Mouse (Mus musculus) kidney, adult 8-10 months (tissue): ENCODE data around the gene Orc5.
"Not testable (repeated sequence)": the region's sequence is repeated elsewhere in the genome, so short reads cannot be mapped to it uniquely, and the experiment has no call there.

Experiments
- DNase-seq, 2 experiments: peaks; one replicate each; pipeline ENCODE4 v3.0.0; 2022

Orc5 gene

GRCm38 (mm10) chr5:22532571-22532970, 17.7 kb downstream of the Orc5 start:
- no peak for DNase-seq

- no peak for DNase-seq
Measured at GRCm38 (mm10) chr5:22522612-22523011, 27.6 kb downstream of the Orc5 start.

DNA sequence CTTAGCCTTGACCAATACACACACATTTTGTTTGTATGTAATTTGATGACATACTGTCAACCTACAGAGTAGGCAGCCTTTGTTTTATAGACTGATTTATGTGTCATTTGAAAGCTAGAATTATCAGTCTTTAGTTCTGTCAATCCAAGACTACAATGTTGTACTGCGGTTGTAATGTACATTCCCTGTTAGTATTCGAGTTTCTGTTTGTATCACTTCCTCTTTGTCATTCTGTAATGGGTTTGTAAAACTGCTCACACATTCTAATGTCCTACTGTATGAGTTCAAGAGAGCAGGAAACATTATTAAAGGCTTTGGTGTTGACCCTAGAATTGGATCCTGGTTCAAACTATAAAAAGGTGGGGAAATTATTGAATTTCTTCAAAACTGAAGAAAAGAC, 30.5 kb downstream of the Orc5 start:
- no peak for DNase-seq

DNA sequence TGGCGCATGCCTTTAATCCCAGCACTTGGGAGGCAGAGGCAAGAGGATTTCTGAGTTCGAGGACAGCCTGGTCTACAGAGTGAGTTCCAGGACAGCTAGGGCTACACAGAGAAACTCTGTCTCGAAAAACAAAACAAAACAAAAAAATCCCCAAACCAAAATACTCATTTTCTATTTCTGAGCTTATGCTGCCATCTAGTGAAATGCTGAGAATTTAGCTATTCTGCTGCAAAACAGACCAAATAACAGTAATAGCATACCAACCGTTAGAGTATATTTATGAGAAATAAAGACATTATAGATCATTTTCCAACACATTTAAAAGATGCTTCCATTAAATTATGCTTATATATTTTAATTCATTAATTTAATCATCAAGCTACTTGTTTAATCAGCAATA, 34.5 kb downstream of the Orc5 start:
- not testable (repeated sequence) for DNase-seq

DNA sequence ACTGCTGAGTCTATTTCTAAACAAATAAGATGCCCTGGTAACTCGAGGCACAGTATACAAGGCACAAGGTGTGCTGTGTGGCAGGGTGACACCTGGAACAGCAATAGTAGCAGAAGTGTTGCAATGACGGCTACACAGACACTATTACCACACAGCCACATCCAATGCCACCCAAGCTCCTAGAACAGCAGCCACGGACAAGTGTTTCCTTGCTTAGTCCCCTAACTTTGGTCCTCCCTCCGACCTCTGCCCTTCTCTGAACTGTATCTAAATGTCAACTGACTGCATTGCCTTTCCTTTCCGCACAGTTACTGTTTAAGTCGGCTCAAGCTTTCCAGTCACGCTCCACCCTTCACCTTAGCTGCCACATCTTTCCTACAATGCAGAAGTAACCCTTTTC, 36.0 kb downstream of the Orc5 start:
- not testable (repeated sequence) for DNase-seq

GRCm38 (mm10) chr5:22512579-22512978, 37.6 kb downstream of the Orc5 start:
- DNase-seq: not testable (repeated sequence)

DNA sequence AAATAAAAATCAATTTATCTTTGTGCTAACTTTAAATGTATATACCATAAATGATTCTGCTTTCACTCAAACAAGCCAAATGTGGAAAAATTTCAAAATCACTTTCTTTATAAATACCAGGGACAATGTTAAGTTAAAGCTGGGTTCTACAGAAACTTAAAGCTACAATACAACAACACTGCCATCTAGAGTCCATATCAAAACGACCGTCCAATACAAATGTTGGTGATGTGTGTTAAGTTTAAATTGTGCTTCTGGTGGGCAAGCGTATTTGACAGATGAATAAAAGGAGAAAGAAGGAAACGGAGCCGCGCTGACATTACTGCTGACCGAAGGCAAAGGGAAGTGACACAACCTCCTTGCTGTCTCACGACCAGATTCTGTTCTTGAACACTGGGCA, 38.4 kb downstream of the Orc5 start:
- no peak for DNase-seq

GRCm38 (mm10) chr5:22508560-22508959, 41.7 kb downstream of the Orc5 start:
- no peak for DNase-seq

GRCm38 (mm10) chr5:22499437-22499836, 50.8 kb downstream of the Orc5 start:
- no peak for DNase-seq

DNA sequence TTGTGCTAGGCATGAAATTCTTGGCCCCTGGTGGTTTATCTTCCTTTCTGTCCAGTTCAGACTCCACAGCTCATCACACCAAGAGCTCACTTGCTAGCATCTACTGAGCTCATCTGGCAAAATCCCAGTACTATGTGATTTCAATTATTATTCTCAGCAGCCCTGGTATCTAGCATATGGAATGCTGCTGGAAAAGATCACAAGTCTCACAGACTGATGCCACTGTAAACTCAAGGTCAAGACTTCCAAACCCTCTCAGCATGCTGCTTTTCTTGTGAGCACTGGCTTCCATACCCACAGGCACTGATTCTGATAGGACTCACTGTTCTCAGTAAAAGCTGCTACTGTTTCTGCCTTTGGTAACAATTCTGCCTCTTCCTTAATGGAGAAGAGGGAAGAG, 59.1 kb downstream of the Orc5 start:
- no peak for DNase-seq

DNA sequence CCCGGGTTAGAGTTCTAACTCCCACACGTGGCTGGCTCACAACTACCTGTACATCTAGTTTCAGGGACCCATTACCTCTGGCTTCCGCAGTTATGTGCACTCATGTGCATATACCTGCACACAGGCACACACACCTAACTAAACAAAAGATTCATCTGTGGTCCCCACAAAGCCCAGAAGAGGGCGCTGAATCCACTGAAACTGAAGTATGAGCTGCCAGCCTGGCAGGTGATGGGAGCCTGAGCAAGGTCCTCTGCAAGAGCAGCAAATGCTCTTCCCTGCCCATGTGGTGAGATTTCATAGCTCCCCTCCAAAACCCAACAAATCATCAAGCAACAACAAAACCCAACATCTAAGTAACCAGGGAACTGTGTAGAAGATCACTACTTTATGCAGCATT, 61.1 kb downstream of the Orc5 start:
- DNase-seq: peak in 1 of 2 experiments; percentile 15

- DNase-seq: no peak
Measured at GRCm38 (mm10) chr5:22486601-22487206, 63.5 kb downstream of the Orc5 start.

- no peak for DNase-seq
Measured at GRCm38 (mm10) chr5:22485764-22486163, 64.5 kb downstream of the Orc5 start.

DNA sequence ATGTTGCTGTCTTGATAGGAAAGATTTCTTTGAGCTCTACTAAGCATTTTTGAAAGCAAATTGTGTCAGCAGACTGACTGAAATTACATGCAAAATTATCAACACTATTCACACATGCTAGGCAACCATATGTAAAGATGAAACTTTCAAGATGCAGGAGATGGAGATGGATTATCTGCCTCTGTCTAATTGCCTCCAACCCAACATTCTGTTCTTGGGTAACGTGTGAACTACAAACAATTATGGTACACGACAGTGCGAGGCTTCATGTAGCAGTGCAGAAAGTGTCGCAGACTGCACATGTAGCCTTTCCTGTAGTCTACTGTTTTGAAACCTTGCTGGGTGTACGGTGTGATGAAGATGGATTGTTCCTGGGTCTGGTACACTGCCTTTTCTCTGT, 67.7 kb downstream of the Orc5 start:
- DNase-seq: no peak

DNA sequence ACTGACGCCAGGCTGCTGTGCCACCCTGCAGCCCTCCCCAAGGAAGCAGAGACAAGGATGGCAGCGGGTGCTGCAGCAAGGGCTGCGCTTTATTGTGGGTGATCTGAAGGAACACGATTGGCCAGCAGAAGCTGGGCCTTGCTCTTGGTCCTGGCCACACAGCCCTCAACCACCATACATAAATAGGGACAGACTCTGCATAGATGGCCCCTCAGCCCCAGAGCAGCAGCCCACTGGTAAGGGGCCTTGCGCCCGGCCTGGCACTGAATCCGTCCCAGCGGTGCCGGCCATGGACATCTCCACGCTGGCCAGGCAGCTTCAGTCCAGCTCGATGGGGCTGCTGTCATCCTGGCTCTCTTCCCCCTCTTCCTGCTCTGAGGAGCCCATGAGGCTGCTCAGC, 77.8 kb downstream of the Orc5 start:
- DNase-seq: not testable (repeated sequence)

DNA sequence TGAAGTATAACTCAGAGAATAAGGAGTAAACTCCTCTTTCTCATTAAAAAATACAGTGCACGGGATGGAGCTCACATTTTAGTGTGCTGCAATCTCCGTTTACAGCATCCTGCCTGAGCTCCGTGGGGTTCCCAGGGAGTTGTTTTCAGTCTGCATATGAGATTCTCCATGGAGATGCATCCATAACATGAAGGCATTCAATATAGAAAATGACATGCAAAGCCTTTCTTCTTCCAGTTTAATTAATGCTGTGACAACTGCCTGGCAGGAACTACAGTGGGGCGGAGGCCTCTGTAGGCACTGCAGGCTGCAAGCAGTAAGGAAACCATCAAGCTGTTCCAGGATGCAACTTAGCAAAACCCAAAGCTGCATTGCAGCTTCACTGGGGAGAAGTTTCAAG, 79.0 kb downstream of the Orc5 start:
- no peak for DNase-seq

- DNase-seq: no peak
Measured at GRCm38 (mm10) chr5:22452871-22453661, 97.2 kb downstream of the Orc5 start.

DNA sequence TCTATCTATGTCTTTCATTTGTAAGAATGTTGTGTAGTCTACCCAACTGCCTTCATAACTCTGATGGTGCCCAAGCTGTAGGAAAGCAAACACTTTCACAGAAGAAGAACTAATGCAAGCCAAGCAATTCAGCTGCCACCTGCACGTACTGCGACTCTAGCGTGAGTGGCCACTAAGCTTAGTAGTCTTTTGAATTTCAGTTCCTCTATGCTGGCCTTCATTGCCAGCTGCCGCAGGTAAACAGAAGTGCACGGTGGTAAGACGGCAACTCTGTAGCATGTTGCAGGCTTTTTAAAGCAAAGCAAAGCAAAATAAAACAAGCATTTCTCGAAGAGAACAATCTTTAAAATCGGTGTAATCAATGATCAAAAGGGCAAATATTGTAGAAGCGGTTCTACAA, 97.8 kb downstream of the Orc5 start:
- DNase-seq: no peak

GRCm38 (mm10) chr5:22451764-22452163, 98.5 kb downstream of the Orc5 start:
- no peak for DNase-seq

DNA sequence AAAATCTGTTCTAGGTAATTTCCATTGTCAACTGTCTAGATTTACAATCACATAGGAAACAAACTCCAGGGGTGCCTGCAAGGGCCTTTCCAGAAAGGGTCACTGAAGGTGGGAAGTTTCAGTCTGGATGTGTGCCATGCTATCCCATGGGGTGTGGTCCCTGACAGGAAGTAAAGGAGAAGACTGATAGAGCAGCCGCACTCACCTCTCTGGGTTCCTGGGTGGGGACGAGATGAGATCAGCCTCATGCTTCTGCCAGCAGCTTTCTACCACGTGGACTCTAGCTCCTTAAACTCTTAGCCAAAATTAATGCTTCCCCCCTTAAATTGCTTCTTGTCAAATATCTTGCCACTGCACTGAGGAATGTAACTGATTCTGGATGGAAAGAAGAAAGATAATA, 100.7 kb downstream of the Orc5 start:
- DNase-seq: no peak
